ENCODE assay signal across 46 mouse cellular contexts in the genomic region with DNA sequence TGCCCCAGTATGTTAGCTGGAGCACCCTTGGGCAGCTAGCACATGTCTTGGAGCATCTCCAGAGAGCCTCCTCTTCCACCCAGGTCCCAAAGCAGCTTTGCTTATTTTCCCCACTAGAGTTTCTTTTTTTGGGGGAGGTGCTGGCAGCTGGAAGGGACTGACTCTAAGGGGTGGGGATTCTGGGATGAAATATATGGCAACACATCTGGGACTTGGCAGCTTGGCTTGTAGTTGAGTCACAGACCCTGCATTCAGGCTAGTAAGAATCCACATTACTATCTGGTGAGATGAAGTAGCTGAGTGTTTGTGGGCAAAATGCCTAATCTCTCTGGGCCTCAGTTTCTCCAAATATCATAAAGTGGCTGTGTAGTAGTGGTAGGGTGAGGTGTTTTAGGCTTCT. TPM values are rescaled to one million over a fixed set of nuclear protein-coding genes. Genes with fewer than 3 reads are reported as not detected.
"Had no signal": no experiment of that assay in that cellular context is flagged by ENCODE, and none has a peak within 500 bp of the region (broad histone marks: within the 10 kb centered on the region; RNA-seq: fewer than 3 reads in every experiment).

No protein-coding gene starts in this region.

- H3K9ac ChIP-seq: limb, embryonic 12.5 days; limb, embryonic 13.5 days; limb, embryonic 15.5 days; liver, embryonic 12.5 days; liver, embryonic 13.5 days; liver, embryonic 14.5 days; liver, embryonic 15.5 days; liver, postnatal 0 days; lung, embryonic 14.5 days; lung, embryonic 15.5 days; midbrain, embryonic 12.5 days; midbrain, embryonic 13.5 days; midbrain, embryonic 15.5 days had no signal

- H3K27ac ChIP-seq: limb, embryonic 10.5 days; limb, embryonic 12.5 days; limb, embryonic 13.5 days; limb, embryonic 15.5 days; liver, embryonic 12.5 days; liver, embryonic 13.5 days; liver, embryonic 14.5 days; liver, embryonic 15.5 days; lung, embryonic 15.5 days; macrophage; midbrain, embryonic 10.5 days; midbrain, embryonic 12.5 days; midbrain, embryonic 13.5 days; midbrain, embryonic 15.5 days had no signal

- H3K9me3 ChIP-seq: limb, embryonic 10.5 days; limb, embryonic 12.5 days; limb, embryonic 13.5 days; limb, embryonic 15.5 days; liver, embryonic 12.5 days; liver, embryonic 13.5 days; liver, embryonic 15.5 days; lung, embryonic 15.5 days; megakaryocyte, embryonic 14.5 days; midbrain, embryonic 10.5 days; midbrain, embryonic 12.5 days; midbrain, embryonic 13.5 days; midbrain, embryonic 15.5 days had no signal

- DNase-seq: left cerebral cortex, postnatal 4 days; liver; liver, embryonic 13.5 days; liver, postnatal 0 days; lung, adult 18-20 months; lung, adult 2 months; lung, embryonic 14.5 days; lung, postnatal 10 days; lung, postnatal 14 days; lung, postnatal 36 days; lung, postnatal 4 days; midbrain, embryonic 14.5 days had no signal

- H3K4me3 ChIP-seq: limb, embryonic 10.5 days; limb, embryonic 12.5 days; limb, embryonic 13.5 days; limb, embryonic 15.5 days; liver, embryonic 12.5 days; liver, embryonic 13.5 days; liver, embryonic 15.5 days; lung, embryonic 15.5 days; megakaryocyte, embryonic 14.5 days; midbrain, embryonic 10.5 days; midbrain, embryonic 12.5 days; midbrain, embryonic 13.5 days; midbrain, embryonic 15.5 days; myocyte had no signal

- H3K27me3 ChIP-seq: limb, embryonic 12.5 days; limb, embryonic 13.5 days; liver, embryonic 12.5 days; liver, embryonic 15.5 days; lung, embryonic 15.5 days; midbrain, embryonic 12.5 days; midbrain, embryonic 13.5 days; midbrain, embryonic 15.5 days had no signal

- H3K36me3 ChIP-seq: limb, embryonic 10.5 days; limb, embryonic 12.5 days; limb, embryonic 13.5 days; limb, embryonic 15.5 days; liver, embryonic 12.5 days; liver, embryonic 13.5 days; liver, embryonic 15.5 days; lung, embryonic 15.5 days; midbrain, embryonic 10.5 days; midbrain, embryonic 12.5 days; midbrain, embryonic 13.5 days; midbrain, embryonic 15.5 days had no signal

- ATAC-seq: liver, embryonic 12.5 days; liver, postnatal 0 days; lung, postnatal 0 days; midbrain, embryonic 13.5 days; midbrain, embryonic 15.5 days; midbrain, embryonic 16.5 days had no signal

- H3K4me1 ChIP-seq: limb, embryonic 10.5 days; limb, embryonic 12.5 days; limb, embryonic 13.5 days; limb, embryonic 15.5 days; liver, embryonic 12.5 days; liver, embryonic 13.5 days; liver, embryonic 15.5 days; lung, embryonic 15.5 days; megakaryocyte, embryonic 14.5 days; midbrain, embryonic 10.5 days; midbrain, embryonic 12.5 days; midbrain, embryonic 13.5 days; midbrain, embryonic 15.5 days had no signal

- H3K4me2 ChIP-seq: limb, embryonic 12.5 days; limb, embryonic 13.5 days; limb, embryonic 15.5 days; liver, embryonic 11.5 days; liver, embryonic 12.5 days; liver, embryonic 13.5 days; liver, embryonic 15.5 days; lung, embryonic 14.5 days; lung, embryonic 15.5 days; midbrain, embryonic 11.5 days; midbrain, embryonic 12.5 days; midbrain, embryonic 13.5 days; midbrain, embryonic 15.5 days had no signal

RNA-seq across cellular contexts. Expression of gene Ms4a15, which starts 1.1 kb away (rescaled TPM):
- total RNA-seq: left cerebral cortex, postnatal 10 days; left cerebral cortex, postnatal 25 days; liver, adult 2 months; megakaryocyte progenitor cell, adult 5-6 weeks; megakaryocyte, adult 5-6 weeks; megakaryocyte-erythroid progenitor cell, adult 5-6 weeks; midbrain, postnatal 0 days had no signal
- polyA plus RNA-seq: limb, embryonic 10.5 days; limb, embryonic 11.5 days; limb, embryonic 12.5 days; limb, embryonic 13.5 days; limb, embryonic 14.5 days; limb, embryonic 15.5 days; liver, adult 2 months; liver, embryonic 11.5 days; liver, embryonic 12.5 days; liver, embryonic 13.5 days; liver, embryonic 14.5 days; liver, embryonic 15.5 days; liver, embryonic 16.5 days; liver, postnatal 0 days; lung, embryonic 14.5 days; lung, embryonic 16.5 days; macrophage; midbrain, embryonic 10.5 days; midbrain, embryonic 11.5 days; midbrain, embryonic 12.5 days; midbrain, embryonic 13.5 days; midbrain, embryonic 14.5 days; midbrain, embryonic 15.5 days; midbrain, embryonic 16.5 days; myocyte; neural tube, embryonic 11.5 days had no signal

RNA-seq across cellular contexts. Expression of gene Ms4a10, which starts 17.4 kb away (rescaled TPM):
- total RNA-seq: left cerebral cortex, postnatal 10 days; left cerebral cortex, postnatal 14 days; left cerebral cortex, postnatal 25 days; left cerebral cortex, postnatal 36 days; left cerebral cortex, postnatal 4 days; liver, adult 2 months; megakaryocyte progenitor cell, adult 5-6 weeks; megakaryocyte, adult 5-6 weeks; megakaryocyte-erythroid progenitor cell, adult 5-6 weeks; midbrain, postnatal 0 days; monocyte, adult 5-6 weeks had no signal
- polyA plus RNA-seq: limb, embryonic 10.5 days; limb, embryonic 11.5 days; limb, embryonic 12.5 days; limb, embryonic 13.5 days; liver, adult 2 months; liver, embryonic 11.5 days; liver, embryonic 12.5 days; liver, embryonic 13.5 days; liver, embryonic 15.5 days; liver, postnatal 0 days; lung, adult 2 months; lung, embryonic 14.5 days; lung, embryonic 15.5 days; lung, embryonic 16.5 days; lung, postnatal 0 days; macrophage; midbrain, embryonic 10.5 days; midbrain, embryonic 11.5 days; midbrain, embryonic 12.5 days; midbrain, embryonic 13.5 days; midbrain, embryonic 14.5 days; midbrain, embryonic 15.5 days; midbrain, embryonic 16.5 days; midbrain, postnatal 0 days; neural tube, embryonic 11.5 days had no signal

RNA-seq across cellular contexts. Expression of gene Ms4a18, which starts 25.9 kb away (rescaled TPM):
- total RNA-seq: left cerebral cortex, postnatal 10 days; left cerebral cortex, postnatal 14 days; left cerebral cortex, postnatal 25 days; left cerebral cortex, postnatal 36 days; left cerebral cortex, postnatal 4 days; liver, adult 2 months; megakaryocyte progenitor cell, adult 5-6 weeks; megakaryocyte, adult 5-6 weeks; megakaryocyte-erythroid progenitor cell, adult 5-6 weeks; midbrain, postnatal 0 days; monocyte, adult 5-6 weeks had no signal
- polyA plus RNA-seq: limb, embryonic 10.5 days; limb, embryonic 11.5 days; limb, embryonic 12.5 days; limb, embryonic 13.5 days; limb, embryonic 15.5 days; liver, adult 2 months; liver, embryonic 11.5 days; liver, embryonic 12.5 days; liver, embryonic 13.5 days; liver, embryonic 14.5 days; liver, postnatal 0 days; lung, adult 2 months; lung, embryonic 14.5 days; lung, embryonic 15.5 days; lung, embryonic 16.5 days; lung, postnatal 0 days; macrophage; midbrain, embryonic 10.5 days; midbrain, embryonic 11.5 days; midbrain, embryonic 12.5 days; midbrain, embryonic 13.5 days; midbrain, embryonic 14.5 days; midbrain, embryonic 15.5 days; midbrain, embryonic 16.5 days; midbrain, postnatal 0 days; neural tube, embryonic 11.5 days had no signal

RNA-seq across cellular contexts. Expression of gene Ptgdr2, which starts 55.0 kb away (rescaled TPM):
- total RNA-seq: liver, adult 2 months; megakaryocyte-erythroid progenitor cell, adult 5-6 weeks had no signal
- polyA plus RNA-seq: limb, embryonic 11.5 days; limb, embryonic 15.5 days; liver, adult 2 months; liver, embryonic 11.5 days; liver, embryonic 13.5 days; liver, embryonic 15.5 days; liver, postnatal 0 days; lung, embryonic 14.5 days; macrophage; neural tube, embryonic 11.5 days had no signal
